Mouse (Mus musculus): ENCODE data around the gene Wnt2. TPM values are rescaled to one million over a fixed set of nuclear protein-coding genes. Genes with fewer than 3 reads are reported as not detected.

Wnt2 gene
- polyA plus RNA-seq (2014; fragmentation: Nextera tagmentation; extraction: Ambion mirVana), result 1.1 and 1.4 TPM in 2 replicates

GRCm38 (mm10) chr6:18029746-18030656 lies at the start of gene Wnt2:
Gene Wnt2, minus strand, starts transcription at chr6:18030585.
- peak within 1 kb of the TSS; percentile 95 for H3K4me2 ChIP-seq (ENCODE audit: low read depth, low read length)
- peaks cover 19% of the 10 kb centered on the region for H3K27me3 ChIP-seq (ENCODE audit: control insufficient read depth, insufficient read depth, low read length)
- DNase-seq (ENCODE audit: low spot score) (peak; percentile 44), ATAC-seq (replicated peaks; ENCODE audit: insufficient number of reproducible peaks, low FRiP score, low TSS enrichment, low read depth) (peak; percentile 22; the same call in 1 of the 2 replicates)
- no peaks in the 10 kb centered on the region; the same call in 1 of the 2 replicates for H3K4me1 ChIP-seq (ENCODE audit: control insufficient read depth, insufficient read depth, low read length)
- H3K9ac ChIP-seq (replicated peaks; ENCODE audit: low read length), result peak within 1 kb of the TSS; percentile 43
- H3K27ac ChIP-seq (replicated peaks; ENCODE audit: low read depth, low read length), result no peak within 1 kb of the TSS
- WGBS, result under 1% methylated on average over 47 of the region's 47 CpGs
- H3K9me3 ChIP-seq (replicated peaks; ENCODE audit: control insufficient read depth, low read length), result no peaks in the 10 kb centered on the region
- no peaks in the 10 kb centered on the region for H3K36me3 ChIP-seq (replicated peaks; ENCODE audit: control insufficient read depth, insufficient read depth, low read depth, low read length)
- peak within 1 kb of the TSS; percentile 44 for H3K4me3 ChIP-seq (ENCODE audit: low read depth, low read length)

- no peak overlapping the region for H3K4me2 ChIP-seq (ENCODE audit: low read depth, low read length)
- DNase-seq (ENCODE audit: low spot score), result peak; percentile 65
- no peak overlapping the region for H3K27ac ChIP-seq (replicated peaks; ENCODE audit: low read depth, low read length)
- 34% methylated on average over 1 of the region's 1 CpGs for WGBS
- H3K9me3 ChIP-seq (replicated peaks; ENCODE audit: control insufficient read depth, low read length), result no peaks in the 10 kb centered on the region
- ATAC-seq (replicated peaks; ENCODE audit: insufficient number of reproducible peaks, low FRiP score, low TSS enrichment, low read depth), result no peak
- H3K4me1 ChIP-seq (ENCODE audit: control insufficient read depth, insufficient read depth, low read length), result no peaks in the 10 kb centered on the region
- no peaks in the 10 kb centered on the region for H3K36me3 ChIP-seq (replicated peaks; ENCODE audit: control insufficient read depth, insufficient read depth, low read depth, low read length)
- H3K9ac ChIP-seq (replicated peaks; ENCODE audit: low read length), result no peak overlapping the region
- H3K4me3 ChIP-seq (ENCODE audit: low read depth, low read length), result no peak overlapping the region
- no peaks in the 10 kb centered on the region for H3K27me3 ChIP-seq (ENCODE audit: control insufficient read depth, insufficient read depth, low read length)
Observed at GRCm38 (mm10) chr6:18078615-18079014, 48.2 kb upstream of the Wnt2 start.

GRCm38 (mm10) chr6:18076986-18077385 lies 46.6 kb upstream of the Wnt2 start:
- no peak for DNase-seq (ENCODE audit: low spot score)
- no peak for ATAC-seq (replicated peaks; ENCODE audit: insufficient number of reproducible peaks, low FRiP score, low TSS enrichment, low read depth)
- Histone ChIP-seq H3K27me3 (ENCODE audit: control insufficient read depth, insufficient read depth, low read length) (no peaks in the 10 kb centered on the region), H3K36me3 (replicated peaks; ENCODE audit: control insufficient read depth, insufficient read depth, low read depth, low read length) (no peaks in the 10 kb centered on the region), H3K4me3 (ENCODE audit: low read depth, low read length) (no peak overlapping the region), H3K9ac (replicated peaks; ENCODE audit: low read length) (no peak overlapping the region), H3K9me3 (replicated peaks; ENCODE audit: control insufficient read depth, low read length) (no peaks in the 10 kb centered on the region), H3K4me2 (ENCODE audit: low read depth, low read length) (no peak overlapping the region), H3K4me1 (ENCODE audit: control insufficient read depth, insufficient read depth, low read length) (no peaks in the 10 kb centered on the region), H3K27ac (replicated peaks; ENCODE audit: low read depth, low read length) (no peak overlapping the region)
- 79% methylated on average over 7 of the region's 7 CpGs for WGBS

- WGBS, result 71% methylated on average over 5 of the region's 5 CpGs
Observed at GRCm38 (mm10) chr6:18076577-18076976, 46.2 kb upstream of the Wnt2 start.

GRCm38 (mm10) chr6:18057899-18058298 lies 27.5 kb upstream of the Wnt2 start:
- no peak overlapping the region for H3K4me3 ChIP-seq (ENCODE audit: low read depth, low read length)
- H3K9ac ChIP-seq (replicated peaks; ENCODE audit: low read length), result no peak overlapping the region
- DNase-seq (ENCODE audit: low spot score), result no peak
- H3K27me3 ChIP-seq (ENCODE audit: control insufficient read depth, insufficient read depth, low read length), result no peaks in the 10 kb centered on the region
- no peak for ATAC-seq (replicated peaks; ENCODE audit: insufficient number of reproducible peaks, low FRiP score, low TSS enrichment, low read depth)
- no peaks in the 10 kb centered on the region for H3K4me1 ChIP-seq (ENCODE audit: control insufficient read depth, insufficient read depth, low read length)
- no peak overlapping the region for H3K4me2 ChIP-seq (ENCODE audit: low read depth, low read length)
- H3K27ac ChIP-seq (replicated peaks; ENCODE audit: low read depth, low read length), result no peak overlapping the region
- H3K36me3 ChIP-seq (replicated peaks; ENCODE audit: control insufficient read depth, insufficient read depth, low read depth, low read length), result no peaks in the 10 kb centered on the region
- no peaks in the 10 kb centered on the region for H3K9me3 ChIP-seq (replicated peaks; ENCODE audit: control insufficient read depth, low read length)
- WGBS, result 92% methylated on average over 4 of the region's 4 CpGs

More at GRCm38 (mm10) chr6:18076577-18076976, 46.2 kb upstream of the Wnt2 start:
- ATAC-seq (replicated peaks; ENCODE audit: insufficient number of reproducible peaks, low FRiP score, low TSS enrichment, low read depth) (no peak), DNase-seq (ENCODE audit: low spot score) (no peak)
- Histone ChIP-seq H3K9ac (replicated peaks; ENCODE audit: low read length) (no peak overlapping the region), H3K4me3 (ENCODE audit: low read depth, low read length) (no peak overlapping the region), H3K9me3 (replicated peaks; ENCODE audit: control insufficient read depth, low read length) (no peaks in the 10 kb centered on the region), H3K27ac (replicated peaks; ENCODE audit: low read depth, low read length) (no peak overlapping the region), H3K4me1 (ENCODE audit: control insufficient read depth, insufficient read depth, low read length) (no peaks in the 10 kb centered on the region), H3K4me2 (ENCODE audit: low read depth, low read length) (no peak overlapping the region), H3K36me3 (replicated peaks; ENCODE audit: control insufficient read depth, insufficient read depth, low read depth, low read length) (no peaks in the 10 kb centered on the region), H3K27me3 (ENCODE audit: control insufficient read depth, insufficient read depth, low read length) (no peaks in the 10 kb centered on the region)

GRCm38 (mm10) chr6:18051702-18052101 lies 21.3 kb upstream of the Wnt2 start:
- no peak overlapping the region for H3K27ac ChIP-seq (replicated peaks; ENCODE audit: low read depth, low read length)
- H3K4me2 ChIP-seq (ENCODE audit: low read depth, low read length), result no peak overlapping the region
- no peaks in the 10 kb centered on the region for H3K9me3 ChIP-seq (replicated peaks; ENCODE audit: control insufficient read depth, low read length)
- no peak overlapping the region for H3K9ac ChIP-seq (replicated peaks; ENCODE audit: low read length)
- H3K4me1 ChIP-seq (ENCODE audit: control insufficient read depth, insufficient read depth, low read length), result no peaks in the 10 kb centered on the region
- WGBS, result 79% methylated on average over 5 of the region's 5 CpGs
- no peak for DNase-seq (ENCODE audit: low spot score)
- H3K4me3 ChIP-seq (ENCODE audit: low read depth, low read length), result no peak overlapping the region
- H3K27me3 ChIP-seq (ENCODE audit: control insufficient read depth, insufficient read depth, low read length), result no peaks in the 10 kb centered on the region
- ATAC-seq (replicated peaks; ENCODE audit: insufficient number of reproducible peaks, low FRiP score, low TSS enrichment, low read depth), result no peak
- H3K36me3 ChIP-seq (replicated peaks; ENCODE audit: control insufficient read depth, insufficient read depth, low read depth, low read length), result no peaks in the 10 kb centered on the region

- 84% methylated on average over 4 of the region's 4 CpGs for WGBS
- no peaks in the 10 kb centered on the region for H3K36me3 ChIP-seq (replicated peaks; ENCODE audit: control insufficient read depth, insufficient read depth, low read depth, low read length)
- no peaks in the 10 kb centered on the region for H3K9me3 ChIP-seq (replicated peaks; ENCODE audit: control insufficient read depth, low read length)
- ATAC-seq (replicated peaks; ENCODE audit: insufficient number of reproducible peaks, low FRiP score, low TSS enrichment, low read depth) (no peak), DNase-seq (ENCODE audit: low spot score) (no peak)
- H3K27me3 ChIP-seq (ENCODE audit: control insufficient read depth, insufficient read depth, low read length), result no peaks in the 10 kb centered on the region
- H3K4me2 ChIP-seq (ENCODE audit: low read depth, low read length), result no peak overlapping the region
- no peak overlapping the region for H3K27ac ChIP-seq (replicated peaks; ENCODE audit: low read depth, low read length)
- no peak overlapping the region for H3K4me3 ChIP-seq (ENCODE audit: low read depth, low read length)
- H3K4me1 ChIP-seq (ENCODE audit: control insufficient read depth, insufficient read depth, low read length), result no peaks in the 10 kb centered on the region
- H3K9ac ChIP-seq (replicated peaks; ENCODE audit: low read length), result no peak overlapping the region
Observed at GRCm38 (mm10) chr6:18044299-18044698, 13.9 kb upstream of the Wnt2 start.

GRCm38 (mm10) chr6:18043172-18043571 lies 12.8 kb upstream of the Wnt2 start:
- H3K27me3 ChIP-seq (ENCODE audit: control insufficient read depth, insufficient read depth, low read length), result no peaks in the 10 kb centered on the region
- ATAC-seq (replicated peaks; ENCODE audit: insufficient number of reproducible peaks, low FRiP score, low TSS enrichment, low read depth), result no peak
- no peak overlapping the region for H3K4me3 ChIP-seq (ENCODE audit: low read depth, low read length)
- 81% methylated on average over 5 of the region's 5 CpGs for WGBS
- DNase-seq (ENCODE audit: low spot score), result no peak
- H3K27ac ChIP-seq (replicated peaks; ENCODE audit: low read depth, low read length), result no peak overlapping the region
- H3K4me2 ChIP-seq (ENCODE audit: low read depth, low read length), result no peak overlapping the region
- H3K36me3 ChIP-seq (replicated peaks; ENCODE audit: control insufficient read depth, insufficient read depth, low read depth, low read length), result no peaks in the 10 kb centered on the region
- no peak overlapping the region for H3K9ac ChIP-seq (replicated peaks; ENCODE audit: low read length)
- no peaks in the 10 kb centered on the region for H3K9me3 ChIP-seq (replicated peaks; ENCODE audit: control insufficient read depth, low read length)
- H3K4me1 ChIP-seq (ENCODE audit: control insufficient read depth, insufficient read depth, low read length), result no peaks in the 10 kb centered on the region
